Mouse (Mus musculus): Measurements from ENCODE around the gene Hnrnpc.

- TF ChIP-seq CTCF (IDR thresholded peaks at IDR 0.05; ENCODE audit: low read depth, low read length): no peak
- no peak for TF ChIP-seq POLR2A (IDR thresholded peaks at IDR 0.05; ENCODE audit: insufficient read depth, low read length)
- no peak for TF ChIP-seq EP300 (IDR thresholded peaks at IDR 0.05; ENCODE audit: insufficient read depth, low read depth, low read length)
Measured at GRCm38 (mm10) chr14:52118823-52119608, 15.2 kb upstream of the Hnrnpc start.

All from ES-Bruce4 (cell line).